Mouse (Mus musculus): Measurements from ENCODE around the gene Sigirr. TPM values are rescaled to one million over a fixed set of nuclear protein-coding genes. Genes with fewer than 3 reads are reported as not detected.

Sigirr gene
- polyA plus RNA-seq (2015; fragmentation: Nextera tagmentation; extraction: Ambion mirVana): 1.8 and 2.0 TPM in 2 replicates

DNA sequence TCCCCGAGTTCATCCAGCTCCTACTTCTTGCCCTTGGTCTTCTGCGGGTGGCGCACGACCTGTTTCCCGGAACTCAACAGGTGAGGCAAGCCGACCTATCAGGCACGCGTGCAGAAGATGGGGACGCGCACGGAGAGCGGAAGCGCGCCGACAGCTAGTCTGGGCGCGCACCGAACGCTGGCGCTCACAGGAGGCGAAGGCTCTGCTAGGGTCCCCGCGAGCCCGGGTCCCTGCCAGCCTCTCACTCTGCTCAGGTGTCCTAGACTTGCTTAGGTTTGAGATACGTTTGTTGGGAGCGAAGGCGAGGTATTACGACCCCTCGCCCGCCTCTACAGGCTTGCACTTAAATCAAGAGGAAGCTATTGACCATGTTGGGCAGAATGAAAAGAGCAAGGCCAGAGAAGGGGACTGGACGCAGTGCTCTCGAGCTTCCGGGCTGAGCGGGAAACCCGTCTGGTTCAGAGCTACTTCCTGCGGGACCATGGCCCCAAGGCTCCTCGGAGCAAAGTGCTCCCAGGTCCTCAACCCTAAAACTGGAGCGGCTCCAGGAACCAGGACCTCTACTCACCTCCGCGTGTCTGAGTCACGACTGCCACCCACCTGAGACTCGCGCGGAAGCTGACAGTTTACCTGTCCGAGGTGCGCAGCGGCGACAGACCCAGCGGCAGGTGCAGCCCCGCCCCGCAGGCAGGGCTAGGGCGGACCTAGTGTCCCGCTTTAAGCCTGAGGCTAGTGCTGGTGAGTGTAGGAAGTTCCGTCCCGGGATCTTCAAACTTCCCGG lies at the start of gene Sigirr:
TSS of gene Sigirr (minus strand) at position 662 of the 781 bp plus-strand sequence.
- Histone ChIP-seq H3K4me1 (peaks cover 12% of the 10 kb centered on the region; the same call in 1 of the 2 replicates), H3K27me3 (peaks cover 38% of the 10 kb centered on the region), H3K9me3 (no peaks in the 10 kb centered on the region), H3K4me3 (peak within 1 kb of the TSS; percentile 38), H3K4me2 (replicated peaks) (peak within 1 kb of the TSS; percentile 57), H3K36me3 (no peaks in the 10 kb centered on the region), H3K27ac (replicated peaks) (no peak within 1 kb of the TSS), H3K9ac (replicated peaks) (peak within 1 kb of the TSS; percentile 31; the same call in 1 of the 2 replicates)
- WGBS: 1% methylated on average over 56 of the region's 56 CpGs
- ATAC-seq (replicated peaks): peak; percentile 55; the same call in 1 of the 2 replicates

DNA sequence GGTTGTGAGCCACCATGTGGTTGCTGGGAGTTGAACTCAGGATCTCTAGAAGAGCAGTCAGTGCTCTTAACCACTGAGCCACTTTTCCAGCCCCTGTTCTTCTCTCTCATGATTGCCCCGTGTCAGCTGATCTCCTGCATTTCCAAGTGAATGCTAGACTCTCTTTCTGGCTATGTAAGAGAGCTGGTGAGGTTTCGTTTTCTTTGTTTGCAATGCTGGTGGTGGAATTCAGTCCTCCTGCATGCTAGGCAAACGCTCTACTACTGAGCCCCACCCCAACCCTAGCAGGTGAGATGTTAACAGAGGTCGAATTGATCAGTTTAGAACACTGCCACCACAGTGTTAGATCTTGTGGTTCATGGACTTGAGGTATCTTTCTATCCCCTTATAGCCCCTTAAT lies 48.3 kb upstream of the Sigirr start:
- H3K4me2 ChIP-seq (replicated peaks): no peak overlapping the region
- no peak overlapping the region for H3K4me3 ChIP-seq
- H3K9me3 ChIP-seq: no peaks in the 10 kb centered on the region
- H3K36me3 ChIP-seq: peaks cover 4% of the 10 kb centered on the region; the same call in 1 of the 2 replicates
- H3K27ac ChIP-seq (replicated peaks): no peak overlapping the region
- 81% methylated on average over 4 of the region's 4 CpGs for WGBS
- no peaks in the 10 kb centered on the region for H3K27me3 ChIP-seq
- no peak overlapping the region for H3K9ac ChIP-seq (replicated peaks)
- no peak for ATAC-seq (replicated peaks)
- no peaks in the 10 kb centered on the region for H3K4me1 ChIP-seq

DNA sequence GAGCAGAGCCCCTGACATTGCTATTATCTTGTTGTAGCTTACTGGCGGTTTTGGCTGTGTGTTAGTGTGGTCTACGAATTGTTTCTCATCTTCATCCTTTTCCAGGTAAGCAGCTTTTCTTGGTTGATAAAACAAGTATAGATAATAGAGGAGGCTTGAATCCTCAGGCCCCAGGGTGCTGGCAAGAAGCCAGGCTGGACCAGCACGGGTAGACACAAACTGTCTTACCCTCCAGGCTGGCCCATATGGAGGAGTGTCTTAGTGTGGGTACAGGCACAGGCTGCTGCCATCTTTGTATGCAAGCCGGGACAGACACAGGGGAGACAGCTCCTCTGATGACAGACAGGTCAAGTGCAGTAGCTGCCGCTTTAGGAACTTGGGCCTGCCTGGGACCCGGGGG lies 46.7 kb upstream of the Sigirr start:
- no peak overlapping the region for H3K27ac ChIP-seq (replicated peaks)
- no peak overlapping the region for H3K9ac ChIP-seq (replicated peaks)
- WGBS: 66% methylated on average over 6 of the region's 6 CpGs
- H3K9me3 ChIP-seq: no peaks in the 10 kb centered on the region
- no peaks in the 10 kb centered on the region for H3K4me1 ChIP-seq
- no peak for ATAC-seq (replicated peaks)
- 0 out of 2 replicates have a peak, but pooled peaks cover 4% of the 10 kb centered on the region for H3K36me3 ChIP-seq
- H3K4me3 ChIP-seq: no peak overlapping the region
- H3K27me3 ChIP-seq: no peaks in the 10 kb centered on the region
- no peak overlapping the region for H3K4me2 ChIP-seq (replicated peaks)

DNA sequence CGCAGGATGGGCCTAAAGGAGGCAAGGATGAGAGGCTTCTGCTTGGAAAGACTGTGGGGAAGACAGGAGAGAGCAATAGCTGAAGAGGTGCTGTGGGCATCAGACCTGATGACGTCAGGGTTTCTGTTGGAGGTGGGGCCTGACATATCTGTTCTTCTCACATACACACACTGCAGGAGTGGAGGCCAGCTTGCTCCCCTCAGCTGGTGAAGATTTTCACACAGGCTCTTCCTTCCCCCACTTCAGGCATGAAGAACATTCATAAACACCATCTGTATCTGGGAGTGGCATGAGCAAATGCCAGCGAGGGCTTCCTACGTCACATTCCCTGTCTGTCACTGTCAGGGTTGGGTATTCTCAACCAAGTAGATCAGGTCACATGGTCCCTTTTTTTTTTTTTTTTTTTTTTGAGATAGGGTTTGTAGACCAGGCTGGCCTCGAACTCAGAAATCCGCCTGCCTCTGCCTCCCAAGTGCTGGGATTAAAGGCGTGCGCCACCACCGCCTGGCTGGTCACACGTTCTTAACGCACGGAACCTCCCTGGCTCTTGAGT lies 45.7 kb upstream of the Sigirr start:
- no peaks in the 10 kb centered on the region for H3K4me1 ChIP-seq
- no peak overlapping the region for H3K4me3 ChIP-seq
- ATAC-seq (replicated peaks): no peak
- no peak overlapping the region for H3K27ac ChIP-seq (replicated peaks)
- no peak overlapping the region for H3K9ac ChIP-seq (replicated peaks)
- peaks cover 6% of the 10 kb centered on the region; the same call in 1 of the 2 replicates for H3K36me3 ChIP-seq
- H3K27me3 ChIP-seq: no peaks in the 10 kb centered on the region
- WGBS: 89% methylated on average over 12 of the region's 12 CpGs
- no peaks in the 10 kb centered on the region for H3K9me3 ChIP-seq
- H3K4me2 ChIP-seq (replicated peaks): no peak overlapping the region

DNA sequence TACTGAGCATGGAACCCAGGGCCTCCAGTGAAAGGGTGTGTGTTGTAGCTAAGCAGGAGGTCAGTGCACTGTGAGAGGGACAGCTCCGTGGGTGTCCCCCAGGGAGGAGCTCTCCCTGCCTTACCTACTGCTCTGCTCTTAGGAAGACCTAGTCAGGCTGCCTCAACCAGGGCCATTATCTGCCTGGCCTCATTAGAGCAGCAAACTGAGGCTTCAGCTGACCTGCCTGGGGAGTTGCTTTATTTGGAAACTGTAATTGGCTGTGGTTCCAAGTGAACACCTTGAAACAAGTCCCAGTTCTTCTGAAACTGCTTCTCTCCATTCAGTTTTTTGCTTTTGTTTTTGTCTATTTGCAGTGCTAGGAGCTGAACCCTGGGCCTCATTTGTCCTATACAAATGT lies 45.0 kb upstream of the Sigirr start:
- no peak overlapping the region for H3K27ac ChIP-seq (replicated peaks)
- peaks cover 8% of the 10 kb centered on the region; the same call in 1 of the 2 replicates for H3K36me3 ChIP-seq
- no peaks in the 10 kb centered on the region for H3K4me1 ChIP-seq
- no peak overlapping the region for H3K4me2 ChIP-seq (replicated peaks)
- H3K27me3 ChIP-seq: no peaks in the 10 kb centered on the region
- H3K9me3 ChIP-seq: no peaks in the 10 kb centered on the region
- 53% methylated on average over 1 of the region's 1 CpGs for WGBS
- H3K4me3 ChIP-seq: no peak overlapping the region
- no peak overlapping the region for H3K9ac ChIP-seq (replicated peaks)
- no peak for ATAC-seq (replicated peaks)

DNA sequence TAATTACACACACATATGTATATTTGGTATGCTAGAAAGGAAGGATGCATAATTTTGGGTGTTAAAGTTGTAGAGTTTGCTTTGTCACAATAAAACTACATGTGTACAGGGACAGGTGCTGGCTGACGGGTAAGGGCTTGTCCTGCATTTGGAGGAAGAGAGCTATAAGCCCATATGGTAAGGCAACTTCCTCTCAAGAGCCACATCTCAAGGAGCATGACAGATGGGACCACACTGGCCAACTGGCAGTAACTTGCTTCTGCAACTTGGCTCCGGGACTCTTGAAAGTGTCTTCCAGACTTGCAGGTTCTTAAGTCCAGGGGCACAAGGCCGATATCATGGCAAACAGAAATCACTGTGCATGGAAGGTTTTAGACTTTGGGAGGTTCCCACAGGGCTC lies 44.3 kb upstream of the Sigirr start:
- Histone ChIP-seq H3K4me1 (no peaks in the 10 kb centered on the region), H3K27ac (replicated peaks) (no peak overlapping the region), H3K9me3 (no peaks in the 10 kb centered on the region), H3K9ac (replicated peaks) (no peak overlapping the region), H3K27me3 (no peaks in the 10 kb centered on the region), H3K4me2 (replicated peaks) (no peak overlapping the region), H3K4me3 (no peak overlapping the region), H3K36me3 (peaks cover 8% of the 10 kb centered on the region; the same call in 1 of the 2 replicates)
- 87% methylated on average over 3 of the region's 3 CpGs for WGBS
- ATAC-seq (replicated peaks): no peak

DNA sequence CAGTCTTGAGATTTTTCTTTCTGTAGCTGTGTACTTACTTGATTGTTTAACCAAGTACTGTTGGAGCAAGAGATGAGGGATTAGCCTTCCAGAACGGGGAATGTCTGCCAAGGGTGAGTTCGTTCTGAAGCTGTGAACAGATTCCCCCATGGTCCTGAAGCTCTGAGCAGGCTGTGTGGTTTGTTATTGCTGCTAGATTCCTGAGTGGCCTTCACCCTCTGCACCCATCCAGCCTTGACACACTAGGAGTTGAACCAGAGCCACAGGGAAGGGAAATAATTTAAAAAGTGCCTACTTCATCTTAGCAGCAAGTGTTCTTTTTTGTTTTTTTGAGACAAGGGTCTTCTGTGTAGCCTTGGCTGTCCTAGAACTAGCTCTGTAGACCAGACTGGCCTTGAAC lies 43.5 kb upstream of the Sigirr start:
- H3K4me3 ChIP-seq: no peak overlapping the region
- peaks cover 8% of the 10 kb centered on the region; the same call in 1 of the 2 replicates for H3K36me3 ChIP-seq
- H3K27ac ChIP-seq (replicated peaks): no peak overlapping the region
- H3K9me3 ChIP-seq: no peaks in the 10 kb centered on the region
- no peak overlapping the region for H3K4me2 ChIP-seq (replicated peaks)
- no peak overlapping the region for H3K9ac ChIP-seq (replicated peaks)
- no peaks in the 10 kb centered on the region for H3K27me3 ChIP-seq
- 76% methylated on average over 2 of the region's 2 CpGs for WGBS
- ATAC-seq (replicated peaks): no peak
- H3K4me1 ChIP-seq: no peaks in the 10 kb centered on the region

DNA sequence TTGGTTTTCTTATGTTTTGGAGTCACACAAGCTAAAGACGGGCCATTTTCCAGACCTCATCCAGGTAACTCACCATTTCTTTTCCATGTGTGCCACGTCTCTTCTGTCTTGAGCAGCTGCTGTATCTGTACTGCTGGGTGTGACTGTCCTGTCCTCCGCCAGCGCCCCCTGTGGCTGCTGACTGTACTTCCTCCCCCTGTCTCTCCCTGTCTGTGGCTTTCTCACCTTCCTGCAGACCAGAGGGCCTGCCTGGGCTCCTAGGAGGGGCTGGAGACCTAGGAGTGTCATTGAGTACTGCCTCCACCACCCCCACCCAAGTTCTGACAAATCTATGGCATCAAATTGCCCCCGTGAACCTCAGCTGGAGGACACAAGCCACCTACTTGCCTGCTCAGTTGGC lies 42.7 kb upstream of the Sigirr start:
- no peaks in the 10 kb centered on the region for H3K27me3 ChIP-seq
- no peaks in the 10 kb centered on the region for H3K4me1 ChIP-seq
- H3K27ac ChIP-seq (replicated peaks): no peak overlapping the region
- peaks cover 12% of the 10 kb centered on the region; the same call in 1 of the 2 replicates for H3K36me3 ChIP-seq
- no peaks in the 10 kb centered on the region for H3K9me3 ChIP-seq
- no peak overlapping the region for H3K9ac ChIP-seq (replicated peaks)
- WGBS: 54% methylated on average over 5 of the region's 5 CpGs
- no peak overlapping the region for H3K4me3 ChIP-seq
- no peak for ATAC-seq (replicated peaks)
- no peak overlapping the region for H3K4me2 ChIP-seq (replicated peaks)

DNA sequence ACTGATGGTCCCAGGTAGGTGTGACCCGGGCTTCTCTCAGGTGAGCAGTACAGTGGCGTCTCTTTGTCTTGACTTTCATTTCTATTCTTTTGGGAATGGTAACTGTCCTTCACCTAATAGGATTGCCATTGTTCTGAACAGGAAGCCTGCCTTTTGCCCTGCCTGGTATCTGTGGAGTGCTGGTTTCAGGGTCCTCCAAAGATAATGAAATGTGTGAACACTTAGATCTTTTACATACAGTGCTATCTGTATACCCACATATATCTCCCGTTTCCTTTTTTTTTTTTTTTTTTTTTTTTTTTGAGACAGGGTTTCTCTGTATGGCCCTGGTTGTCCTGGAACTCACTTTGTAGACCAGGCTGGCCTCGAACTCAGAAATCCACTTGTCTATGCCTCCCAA lies 41.0 kb upstream of the Sigirr start:
- H3K9ac ChIP-seq (replicated peaks): no peak overlapping the region
- no peak overlapping the region for H3K27ac ChIP-seq (replicated peaks)
- H3K9me3 ChIP-seq: no peaks in the 10 kb centered on the region
- H3K36me3 ChIP-seq: peaks cover 26% of the 10 kb centered on the region
- no peak overlapping the region for H3K4me2 ChIP-seq (replicated peaks)
- H3K4me1 ChIP-seq: no peaks in the 10 kb centered on the region
- H3K27me3 ChIP-seq: no peaks in the 10 kb centered on the region
- ATAC-seq (replicated peaks): no peak
- 95% methylated on average over 4 of the region's 4 CpGs for WGBS
- no peak overlapping the region for H3K4me3 ChIP-seq

DNA sequence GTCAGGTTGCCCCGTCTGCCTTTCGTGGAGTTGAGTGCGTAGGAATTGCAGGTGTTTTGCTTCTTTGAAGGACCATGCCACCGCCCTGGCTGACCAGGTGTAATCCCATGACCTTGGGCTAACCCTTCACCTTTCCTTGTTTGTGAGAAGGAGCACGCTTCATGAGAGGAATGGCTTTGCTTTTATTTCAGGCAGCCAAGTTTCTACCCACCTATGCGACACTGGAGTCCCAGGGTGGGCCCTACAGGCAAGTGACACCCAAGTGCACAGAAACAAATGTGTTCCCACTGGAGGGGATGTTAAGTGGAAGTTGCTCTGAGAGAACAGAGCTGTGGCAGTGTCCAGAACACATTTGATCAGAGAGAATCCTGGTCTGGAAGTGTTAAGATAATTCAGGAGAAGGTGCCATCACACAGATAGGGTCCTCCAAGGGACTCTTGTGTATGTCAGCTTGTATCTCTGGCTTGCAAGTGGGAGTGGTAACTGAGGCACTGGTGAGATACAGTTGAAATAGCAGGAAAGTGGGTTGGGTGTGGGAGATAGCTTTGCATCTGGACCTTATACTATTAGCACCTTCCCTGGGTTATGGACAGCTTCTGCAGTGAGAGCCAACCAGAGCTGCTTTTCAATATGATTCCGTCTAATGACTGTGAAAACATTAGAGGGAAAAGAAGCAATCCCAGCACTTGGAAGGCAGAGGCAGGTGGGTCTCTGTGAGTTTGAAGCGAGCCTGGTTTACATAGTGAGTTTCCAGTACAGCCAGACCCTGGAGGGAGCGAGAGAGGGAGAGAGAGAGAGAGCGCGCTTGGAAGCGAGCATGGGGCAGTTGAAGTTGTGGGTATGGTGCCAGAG lies 31.8 kb upstream of the Sigirr start:
- 57% methylated on average over 12 of the region's 12 CpGs for WGBS
- no peaks in the 10 kb centered on the region for H3K9me3 ChIP-seq
- H3K4me3 ChIP-seq: peak overlapping the region; percentile 74
- ATAC-seq (replicated peaks): no peak
- peaks cover 22% of the 10 kb centered on the region for H3K4me1 ChIP-seq
- no peak overlapping the region for H3K27ac ChIP-seq (replicated peaks)
- H3K36me3 ChIP-seq: peaks cover 16% of the 10 kb centered on the region
- peak overlapping the region; percentile 88 for H3K4me2 ChIP-seq (replicated peaks)
- H3K27me3 ChIP-seq: no peaks in the 10 kb centered on the region
- peak overlapping the region; percentile 81 for H3K9ac ChIP-seq (replicated peaks)

DNA sequence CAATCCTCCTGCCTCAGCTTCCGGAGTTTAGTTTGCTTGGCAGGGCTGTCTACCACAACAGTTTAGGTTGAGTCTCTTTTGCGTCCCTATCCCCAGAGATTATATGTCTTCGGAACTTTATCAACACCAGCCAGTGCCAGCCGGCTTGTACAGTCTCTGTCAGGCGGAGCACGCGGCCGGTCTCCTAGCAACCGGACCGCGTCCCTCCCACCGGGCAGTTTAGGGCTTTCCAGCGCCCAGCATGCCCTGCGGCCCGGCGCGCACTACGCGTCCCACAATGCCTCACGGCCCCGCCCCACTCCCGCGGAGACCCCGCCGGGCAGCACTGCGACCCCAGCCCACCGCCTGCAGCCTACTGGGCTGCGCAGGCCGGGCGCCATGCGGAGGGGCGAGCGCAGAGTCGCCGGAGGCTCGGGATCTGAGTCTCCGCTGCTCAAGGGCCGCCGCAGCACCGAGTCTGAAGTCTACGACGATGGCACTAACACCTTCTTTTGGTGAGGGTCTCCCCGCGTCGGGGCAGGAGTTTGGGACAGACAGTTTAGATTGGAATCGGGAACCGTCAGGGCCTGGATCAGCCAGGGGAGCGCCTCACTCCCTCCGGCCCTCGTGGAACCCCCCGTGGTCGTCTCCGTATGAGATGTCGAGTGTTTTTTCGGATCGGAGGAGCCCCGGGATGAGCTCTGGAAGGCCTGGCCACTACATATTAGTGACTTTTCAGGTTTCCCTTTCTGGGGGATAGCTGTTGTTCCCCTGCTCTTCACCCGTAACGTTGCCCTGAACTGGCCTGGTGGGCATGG lies 30.9 kb upstream of the Sigirr start:
- H3K27ac ChIP-seq (replicated peaks): peak overlapping the region; percentile 16; the same call in 1 of the 2 replicates
- H3K9me3 ChIP-seq: no peaks in the 10 kb centered on the region
- H3K4me3 ChIP-seq: peak overlapping the region; percentile 74
- H3K4me1 ChIP-seq: peaks cover 22% of the 10 kb centered on the region
- peak overlapping the region; percentile 88 for H3K4me2 ChIP-seq (replicated peaks)
- ATAC-seq (replicated peaks): peak; percentile 100
- peaks cover 8% of the 10 kb centered on the region; the same call in 1 of the 2 replicates for H3K36me3 ChIP-seq
- under 1% methylated on average over 57 of the region's 59 CpGs for WGBS
- no peaks in the 10 kb centered on the region for H3K27me3 ChIP-seq
- peak overlapping the region; percentile 81 for H3K9ac ChIP-seq (replicated peaks)
